Mouse (Mus musculus) forebrain, embryonic 16.5 days (tissue): Measurements from ENCODE around the gene Ahdc1. TPM values are rescaled to one million over a fixed set of nuclear protein-coding genes. Genes with fewer than 3 reads are reported as not detected.
A peak's percentile ranks its signal among the peaks of the same experiment; 100 is the strongest.

ENCODE experiments used
- ATAC-seq: fragments of 200-750 bp; cut with Nextera tagmentation; 2 replicates; pipeline ENCODE4 v1.8.0; 2017; ENCODE audit warnings: mild to moderate bottlenecking, moderate library complexity
- H3K27ac ChIP-seq: fragments of 300-500 bp; sonication (generic); 2 replicates; pipeline ENCODE4 v1.5.1; 2014; ENCODE audit warnings: low read length, control low read depth
- H3K27me3 ChIP-seq: fragments of 300-500 bp; sonication (generic); replicated peaks from 2 replicates; pipeline ENCODE4 v1.6.1; 2014; ENCODE audit warnings: low read length; ENCODE audit not compliant: control insufficient read depth, insufficient read depth
- H3K36me3 ChIP-seq: fragments of 300-500 bp; sonication (generic); 2 replicates; pipeline ENCODE4 v1.6.1; 2014; ENCODE audit not compliant: control insufficient read depth, insufficient read depth
- H3K4me1 ChIP-seq: fragments of 300-500 bp; sonication (generic); replicated peaks from 2 replicates; pipeline ENCODE4 v1.6.1; 2014; ENCODE audit warnings: low read length; ENCODE audit not compliant: control insufficient read depth, insufficient read depth
- H3K4me2 ChIP-seq: fragments of 300-500 bp; sonication (generic); 2 replicates; pipeline ENCODE4 v1.6.1; 2014; ENCODE audit warnings: mild to moderate bottlenecking, low read length, control low read depth
- H3K4me3 ChIP-seq: fragments of 300-500 bp; sonication (generic); replicated peaks from 2 replicates; pipeline ENCODE4 v1.5.1; 2014; ENCODE audit warnings: mild to moderate bottlenecking, low read length, control low read depth
- H3K9ac ChIP-seq: fragments of 300-500 bp; sonication (generic); replicated peaks from 2 replicates; pipeline ENCODE4 v1.6.1; 2014; ENCODE audit warnings: low read depth, low read length, control low read depth
- H3K9me3 ChIP-seq: fragments of 300-500 bp; sonication (generic); 2 replicates; pipeline ENCODE4 v1.6.1; 2016; ENCODE audit warnings: low read length; ENCODE audit not compliant: control insufficient read depth
- WGBS: fragments of 180-500 bp; shearing (Covaris S2); extraction: QIAGEN DNeasy Blood & Tissue Kit; methylation state at CpG from one replicate; pipeline ENCODE4 v1.1.7; 2014; 5-methylcytosine and 5-hydroxymethylcytosine counted together
- polyA plus RNA-seq: library from polyadenylated mRNA; unstranded; fragments of >200 nt; fragmentation: Nextera tagmentation; extraction: Ambion mirVana; gene quantifications from 2 replicates; pipeline ENCODE4 v1.2.1, GENCODE M21; 2015

Gene Ahdc1
- polyA plus RNA-seq, 1 experiment from 2014 or later, result 13.0 TPM

GRCm38 (mm10) chr4:133087177-133087714 lies 76.2 kb downstream of the Ahdc1 start:
- H3K36me3 ChIP-seq, result no peaks in the 10 kb centered on the region
- no peak for ATAC-seq
- no peak overlapping the region for H3K27ac ChIP-seq
- WGBS, result 85% methylated on average over 6 of the region's 6 CpGs
- H3K9ac ChIP-seq, result no peak overlapping the region
- no peaks in the 10 kb centered on the region for H3K9me3 ChIP-seq
- H3K27me3 ChIP-seq, result no peaks in the 10 kb centered on the region
- peaks cover 52% of the 10 kb centered on the region for H3K4me1 ChIP-seq
- no peak overlapping the region for H3K4me3 ChIP-seq
- no peak overlapping the region for H3K4me2 ChIP-seq

GRCm38 (mm10) chr4:133087835-133088234 lies 76.8 kb downstream of the Ahdc1 start:
- peaks cover 58% of the 10 kb centered on the region for H3K4me1 ChIP-seq
- WGBS, result 43% methylated on average over 8 of the region's 8 CpGs
- no peak overlapping the region for H3K27ac ChIP-seq
- no peaks in the 10 kb centered on the region for H3K9me3 ChIP-seq
- no peaks in the 10 kb centered on the region for H3K36me3 ChIP-seq
- no peaks in the 10 kb centered on the region for H3K27me3 ChIP-seq
- no peak for ATAC-seq
- no peak overlapping the region for H3K9ac ChIP-seq
- no peak overlapping the region for H3K4me3 ChIP-seq
- no peak overlapping the region for H3K4me2 ChIP-seq

GRCm38 (mm10) chr4:133089319-133089718 lies 78.3 kb downstream of the Ahdc1 start:
- 78% methylated on average over 9 of the region's 9 CpGs for WGBS
- no peak for ATAC-seq
- no peak overlapping the region for H3K4me2 ChIP-seq

GRCm38 (mm10) chr4:133089802-133090201 lies 78.7 kb downstream of the Ahdc1 start:
- no peak for ATAC-seq
- H3K9me3 ChIP-seq, result no peaks in the 10 kb centered on the region
- H3K4me2 ChIP-seq, result no peak overlapping the region
- no peaks in the 10 kb centered on the region for H3K36me3 ChIP-seq
- H3K27me3 ChIP-seq, result no peaks in the 10 kb centered on the region
- H3K4me1 ChIP-seq, result peaks cover 71% of the 10 kb centered on the region
- peak overlapping the region; percentile 49 for H3K9ac ChIP-seq
- peak overlapping the region; percentile 94 for H3K27ac ChIP-seq
- no peak overlapping the region for H3K4me3 ChIP-seq
- WGBS, result 74% methylated on average over 4 of the region's 4 CpGs

More at GRCm38 (mm10) chr4:133089319-133089718, 78.3 kb downstream of the Ahdc1 start:
- Histone ChIP-seq H3K27ac (no peak overlapping the region), H3K9ac (no peak overlapping the region), H3K27me3 (no peaks in the 10 kb centered on the region), H3K36me3 (no peaks in the 10 kb centered on the region), H3K9me3 (no peaks in the 10 kb centered on the region), H3K4me3 (no peak overlapping the region), H3K4me1 (peaks cover 71% of the 10 kb centered on the region)

DNA sequence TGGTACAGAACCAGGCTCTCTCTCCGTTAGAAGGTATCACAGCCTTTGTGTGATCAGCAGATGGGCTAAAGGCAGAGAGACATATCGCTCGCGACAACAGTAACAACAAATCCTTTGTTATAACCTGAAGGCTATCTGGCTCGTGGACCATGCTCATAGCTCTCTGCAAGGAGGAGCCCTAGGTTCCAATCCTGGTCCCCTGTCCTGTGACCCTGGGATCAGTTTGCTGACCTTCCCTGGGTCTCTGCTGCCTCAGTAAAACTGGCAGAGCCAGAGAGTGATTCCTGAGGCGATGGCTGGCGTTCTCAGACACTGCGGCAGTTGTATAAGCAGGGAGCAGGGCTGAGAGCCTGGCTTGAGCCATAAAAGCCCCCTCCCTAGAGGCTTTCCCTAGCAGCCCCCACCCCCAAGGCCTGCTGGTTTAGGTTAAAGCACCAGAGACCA lies 79.2 kb downstream of the Ahdc1 start:
- ATAC-seq, result peak; percentile 18
- H3K4me3 ChIP-seq, result no peak overlapping the region
- no peaks in the 10 kb centered on the region for H3K9me3 ChIP-seq
- peak overlapping the region; percentile 94 for H3K27ac ChIP-seq
- no peaks in the 10 kb centered on the region for H3K27me3 ChIP-seq
- H3K9ac ChIP-seq, result peak overlapping the region; percentile 49
- peaks cover 71% of the 10 kb centered on the region for H3K4me1 ChIP-seq
- H3K36me3 ChIP-seq, result no peaks in the 10 kb centered on the region
- 17% methylated on average over 8 of the region's 8 CpGs for WGBS
- H3K4me2 ChIP-seq, result peak overlapping the region; percentile 28

DNA sequence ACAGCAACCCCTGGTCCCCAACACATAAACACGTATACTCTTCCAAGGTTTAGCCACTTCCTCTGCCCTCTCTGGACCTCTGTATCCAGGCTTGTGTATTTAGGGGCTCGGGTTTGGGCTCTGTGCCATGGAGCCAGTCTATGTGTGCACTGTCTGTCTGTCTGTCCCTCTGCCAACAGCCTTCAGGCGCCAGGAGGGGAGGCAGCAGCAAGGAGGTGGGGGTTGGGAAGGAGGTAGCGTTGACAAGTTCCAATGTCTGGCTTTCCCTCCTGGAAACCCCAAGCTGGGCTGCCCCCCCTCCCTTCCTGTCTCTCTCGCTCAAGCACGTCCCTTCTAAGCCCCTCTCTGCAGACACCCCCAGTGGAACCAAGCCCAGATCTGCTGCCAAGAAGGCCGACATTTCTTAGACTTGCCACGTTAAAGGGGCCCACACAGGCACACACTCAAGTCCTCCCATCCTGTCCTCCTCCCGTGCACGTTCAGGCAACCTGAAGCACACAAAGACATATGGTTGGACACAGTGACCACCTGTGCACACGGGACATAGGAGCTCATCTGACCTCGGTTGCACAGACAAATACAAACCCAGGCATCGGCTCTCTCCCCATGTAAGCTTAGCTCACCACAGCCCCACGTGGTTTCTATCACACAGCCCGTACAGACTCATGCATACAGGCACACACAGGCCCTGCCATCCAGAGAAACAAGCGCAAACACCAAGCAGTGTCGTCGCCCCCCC lies 79.8 kb downstream of the Ahdc1 start:
- Histone ChIP-seq H3K4me2 (peak overlapping the region; percentile 28), H3K9ac (peak overlapping the region; percentile 49; the same call in 1 of the 2 replicates)
- 16% methylated on average over 18 of the region's 18 CpGs for WGBS

DNA sequence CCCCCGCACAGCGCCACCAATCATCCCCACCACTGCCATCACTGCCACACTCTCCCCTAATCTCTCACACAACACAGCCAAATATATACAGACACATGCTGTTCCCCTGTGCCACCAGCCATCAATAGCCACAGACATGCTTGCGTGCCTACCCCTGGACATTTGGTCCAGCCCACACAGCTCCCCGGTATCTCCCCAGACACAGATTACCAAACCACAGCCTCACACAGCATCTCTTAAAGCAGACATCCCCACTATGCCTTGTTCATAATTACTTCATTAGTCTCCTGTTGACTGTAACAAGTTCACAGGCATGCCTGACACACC lies 80.4 kb downstream of the Ahdc1 start:
- H3K9ac ChIP-seq, result peak overlapping the region; percentile 18; the same call in 1 of the 2 replicates
- no peak overlapping the region for H3K4me3 ChIP-seq
- 48% methylated on average over 4 of the region's 4 CpGs for WGBS
- H3K27me3 ChIP-seq, result no peaks in the 10 kb centered on the region
- H3K36me3 ChIP-seq, result no peaks in the 10 kb centered on the region
- peak overlapping the region; percentile 94 for H3K27ac ChIP-seq
- ATAC-seq, result no peak
- H3K9me3 ChIP-seq, result no peaks in the 10 kb centered on the region
- H3K4me1 ChIP-seq, result peaks cover 65% of the 10 kb centered on the region
- H3K4me2 ChIP-seq, result peak overlapping the region; percentile 7; the same call in 1 of the 2 replicates

More for the DNA sequence above, 79.8 kb downstream of the Ahdc1 start:
- H3K27ac ChIP-seq, result peak overlapping the region; percentile 94
- peaks cover 70% of the 10 kb centered on the region for H3K4me1 ChIP-seq
- H3K27me3 ChIP-seq, result no peaks in the 10 kb centered on the region
- peak; percentile 74 for ATAC-seq
- no peaks in the 10 kb centered on the region for H3K9me3 ChIP-seq
- H3K4me3 ChIP-seq, result no peak overlapping the region
- H3K36me3 ChIP-seq, result no peaks in the 10 kb centered on the region

DNA sequence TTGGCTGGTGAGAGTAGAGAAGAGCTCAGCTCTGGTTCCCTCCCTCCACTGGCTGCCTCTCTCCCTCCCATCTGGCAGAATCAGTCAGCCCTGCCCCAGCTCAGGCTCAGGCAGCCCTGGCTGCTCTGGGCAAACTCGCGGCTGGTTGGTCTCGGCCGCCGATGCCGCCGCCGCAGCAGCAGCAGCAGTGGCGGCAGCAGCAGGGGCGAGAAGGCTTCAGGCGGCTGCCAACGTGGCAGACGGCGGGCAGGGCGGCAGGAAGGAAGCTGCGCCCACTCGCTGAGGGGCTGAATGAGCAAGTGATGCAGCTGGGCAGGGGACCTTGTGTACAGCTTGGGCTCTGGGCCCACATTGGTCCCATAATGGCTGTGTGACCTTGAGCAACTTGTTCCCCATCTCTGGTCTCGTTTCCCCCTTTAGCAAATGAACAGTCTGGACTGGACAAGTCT lies 81.4 kb downstream of the Ahdc1 start:
- peak overlapping the region; percentile 45 for H3K4me2 ChIP-seq
- no peak overlapping the region for H3K4me3 ChIP-seq
- H3K4me1 ChIP-seq, result peaks cover 65% of the 10 kb centered on the region
- H3K9me3 ChIP-seq, result no peaks in the 10 kb centered on the region
- H3K27me3 ChIP-seq, result no peaks in the 10 kb centered on the region
- peak; percentile 48 for ATAC-seq
- no peaks in the 10 kb centered on the region for H3K36me3 ChIP-seq
- H3K9ac ChIP-seq, result peak overlapping the region; percentile 55
- peak overlapping the region; percentile 94 for H3K27ac ChIP-seq
- under 1% methylated on average over 18 of the region's 18 CpGs for WGBS

DNA sequence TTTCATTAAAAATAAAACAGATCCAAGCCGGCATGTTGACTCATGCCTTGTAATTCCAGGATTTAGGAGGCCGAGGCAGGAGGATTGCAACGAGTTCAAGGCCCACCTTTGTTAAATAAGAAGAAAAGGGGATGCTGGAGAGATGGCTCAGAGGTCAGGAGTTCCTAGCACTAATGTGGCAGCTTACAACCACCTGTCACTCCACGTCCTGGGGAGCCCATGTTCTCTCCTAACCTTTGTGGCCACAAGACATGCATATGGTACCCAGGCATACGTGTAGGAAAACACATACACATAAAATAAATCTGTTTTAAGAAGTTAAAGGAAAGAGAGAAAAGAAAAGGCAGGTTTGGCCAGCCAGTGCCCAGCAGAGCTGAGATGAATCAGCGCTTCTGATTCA lies 82.0 kb downstream of the Ahdc1 start:
- Histone ChIP-seq H3K9me3 (no peaks in the 10 kb centered on the region), H3K36me3 (no peaks in the 10 kb centered on the region), H3K9ac (no peak overlapping the region), H3K27ac (peak overlapping the region; percentile 67), H3K4me3 (no peak overlapping the region), H3K4me2 (no peak overlapping the region), H3K4me1 (peaks cover 61% of the 10 kb centered on the region), H3K27me3 (no peaks in the 10 kb centered on the region)
- no peak for ATAC-seq
- 68% methylated on average over 6 of the region's 6 CpGs for WGBS
